Mouse (Mus musculus) heart, embryonic 14.5 days (tissue): Measurements from ENCODE around the gene Macrod2. TPM values are rescaled to one million over a fixed set of nuclear protein-coding genes. Genes with fewer than 3 reads are reported as not detected.

Experiments used
- ATAC-seq: fragments of 200-750 bp; cut with Nextera tagmentation; 2 replicates; pipeline ENCODE4 v1.8.0; 2017; ENCODE audit warnings: low read depth, moderate TSS enrichment; ENCODE audit not compliant: insufficient number of reproducible peaks, insufficient read depth, low FRiP score
- H3K27ac ChIP-seq, 2 experiments: fragments of 200-500 bp in 1 of 2; fragments of 300-500 bp in 1 of 2; sonication (generic) in 1 of 2; replicated peaks in 1 of 2; 2 replicates each; pipeline ENCODE4 v1.5.1; 2012 to 2014; ENCODE audit warnings: low read depth in 2 of 2, low read length in 2 of 2, control low read depth in 1 of 2, mild to moderate bottlenecking in 1 of 2, mixed read lengths in 1 of 2; ENCODE audit not compliant: control insufficient read depth in 1 of 2, insufficient read depth in 1 of 2
- H3K27me3 ChIP-seq: fragments of 300-500 bp; sonication (generic); 2 replicates; pipeline ENCODE4 v1.6.1; 2014; ENCODE audit warnings: mild to moderate bottlenecking, low read length, control low read depth; ENCODE audit not compliant: control insufficient read depth, insufficient read depth
- H3K36me3 ChIP-seq: fragments of 300-500 bp; sonication (generic); 2 replicates; pipeline ENCODE4 v1.6.1; 2014; ENCODE audit warnings: mild to moderate bottlenecking, control low read depth, low read length, mixed read lengths; ENCODE audit not compliant: control insufficient read depth, insufficient read depth
- H3K4me1 ChIP-seq, 2 experiments: fragments of 200-500 bp in 1 of 2; fragments of 300-500 bp in 1 of 2; sonication (generic) in 1 of 2; 2 replicates each; pipeline ENCODE4 v1.6.1; 2012 to 2014; ENCODE audit warnings: low read length in 2 of 2, control low read depth in 1 of 2, mixed read lengths in 1 of 2; ENCODE audit not compliant: control insufficient read depth in 2 of 2, insufficient read depth in 2 of 2
- H3K4me2 ChIP-seq: fragments of 300-500 bp; sonication (generic); 2 replicates; pipeline ENCODE4 v1.6.1; 2014; ENCODE audit warnings: mild to moderate bottlenecking, low read length
- H3K4me3 ChIP-seq, 2 experiments: fragments of 200-500 bp in 1 of 2; fragments of 300-500 bp in 1 of 2; sonication (generic) in 1 of 2; 2 replicates each; pipeline ENCODE4 v1.5.1; 2012 to 2014; ENCODE audit warnings: low read length in 2 of 2, mild to moderate bottlenecking in 2 of 2, control low read depth in 1 of 2, low read depth in 1 of 2, moderate library complexity in 1 of 2; ENCODE audit not compliant: control insufficient read depth in 1 of 2, insufficient read depth in 1 of 2
- H3K9ac ChIP-seq: fragments of 300-500 bp; sonication (generic); 2 replicates; pipeline ENCODE4 v1.6.1; 2014; ENCODE audit warnings: mild to moderate bottlenecking, low read length
- H3K9me3 ChIP-seq: fragments of 300-500 bp; sonication (generic); 2 replicates; pipeline ENCODE4 v1.6.1; 2016; ENCODE audit warnings: low read length, control low read depth; ENCODE audit not compliant: control insufficient read depth
- WGBS: fragments of 180-500 bp; shearing (Covaris S2); extraction: QIAGEN DNeasy Blood & Tissue Kit; methylation state at CpG from one replicate; pipeline ENCODE4 v1.1.7; 2014; 5-methylcytosine and 5-hydroxymethylcytosine counted together
- polyA plus RNA-seq: library from polyadenylated mRNA; unstranded; fragments of >200 nt; fragmentation: Nextera tagmentation; extraction: Ambion mirVana; gene quantifications from 2 replicates; pipeline ENCODE4 v1.2.1, GENCODE M21; 2014

Gene Macrod2
- polyA plus RNA-seq, 1 experiment from 2014 or later, result 21.3 TPM

DNA sequence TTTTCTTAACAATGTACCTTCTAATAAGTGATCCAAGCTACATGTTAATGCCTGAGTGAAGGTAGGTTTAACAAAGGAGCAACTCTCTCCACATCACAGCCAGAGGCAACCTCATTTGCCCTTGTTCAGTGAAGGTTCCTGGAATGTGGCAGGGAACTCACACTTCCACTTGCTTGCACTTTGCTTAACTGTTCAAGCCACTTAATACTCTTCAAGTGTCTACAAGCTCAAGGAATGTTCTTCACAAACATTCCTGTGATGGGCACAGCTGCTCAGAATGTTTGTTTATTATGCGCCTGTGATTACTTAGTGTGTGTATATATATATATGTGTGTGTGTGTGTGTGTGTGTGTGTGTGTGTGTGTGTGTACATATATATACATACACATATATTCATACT lies 1721.5 kb downstream of the Macrod2 start:
- no peaks in the 10 kb centered on the region for H3K4me1 ChIP-seq
- H3K9me3 ChIP-seq, result no peaks in the 10 kb centered on the region
- no peak overlapping the region for H3K4me2 ChIP-seq
- ATAC-seq, result no peak
- no peak overlapping the region for H3K9ac ChIP-seq
- no peak overlapping the region for H3K4me3 ChIP-seq
- H3K36me3 ChIP-seq, result no peaks in the 10 kb centered on the region
- 56% methylated on average over 1 of the region's 1 CpGs for WGBS
- H3K27ac ChIP-seq, result no peak overlapping the region
- peaks cover 35% of the 10 kb centered on the region for H3K27me3 ChIP-seq

DNA sequence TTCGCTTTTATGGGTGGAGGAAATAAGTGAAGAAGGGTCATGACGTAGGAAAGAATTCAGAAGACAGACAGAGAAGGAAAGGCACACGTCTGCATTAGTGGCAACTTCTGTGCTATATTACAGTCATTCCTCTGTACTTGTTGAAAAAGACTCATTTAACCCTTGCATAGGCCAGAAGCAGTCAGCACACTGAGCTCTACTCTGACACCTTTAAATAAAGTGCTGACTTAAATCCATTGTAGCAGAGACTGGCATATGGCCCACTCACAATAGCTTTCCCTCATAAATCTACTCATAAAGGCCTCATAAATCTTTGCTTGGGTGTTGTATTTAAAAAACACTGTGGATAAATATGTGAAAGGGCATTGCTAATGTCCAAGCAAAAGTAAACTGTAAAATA lies 1733.0 kb downstream of the Macrod2 start:
- no peak overlapping the region for H3K4me2 ChIP-seq
- ATAC-seq, result no peak
- H3K4me3 ChIP-seq, result no peak overlapping the region
- no peak overlapping the region for H3K9ac ChIP-seq
- no peaks in the 10 kb centered on the region for H3K4me1 ChIP-seq
- no peaks in the 10 kb centered on the region for H3K9me3 ChIP-seq
- 69% methylated on average over 3 of the region's 3 CpGs for WGBS
- no peak overlapping the region for H3K27ac ChIP-seq
- no peaks in the 10 kb centered on the region for H3K36me3 ChIP-seq
- peaks cover 7% of the 10 kb centered on the region; the same call in 1 of the 2 replicates for H3K27me3 ChIP-seq

DNA sequence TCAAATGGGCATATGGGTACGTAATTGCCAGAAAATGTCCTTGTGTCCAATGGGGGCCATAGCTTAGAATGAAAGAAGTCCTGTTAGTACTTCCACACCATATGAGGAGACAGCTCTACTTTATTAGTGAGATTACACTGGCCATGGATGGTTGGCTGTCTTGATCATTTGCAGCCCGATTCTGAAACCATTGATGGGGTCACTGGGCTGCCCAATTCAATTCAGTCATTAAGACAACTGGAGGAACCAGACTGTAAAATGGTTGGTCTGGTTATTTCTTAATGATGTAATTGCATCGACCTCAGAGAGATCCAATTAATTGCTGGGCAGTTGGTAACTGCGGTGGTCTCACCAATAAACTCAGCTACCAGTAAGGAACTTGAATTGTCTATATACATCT lies 1734.1 kb downstream of the Macrod2 start:
- ATAC-seq, result no peak
- no peak overlapping the region for H3K4me2 ChIP-seq
- no peaks in the 10 kb centered on the region for H3K36me3 ChIP-seq
- no peak overlapping the region for H3K4me3 ChIP-seq
- H3K9ac ChIP-seq, result no peak overlapping the region
- 85% methylated on average over 4 of the region's 4 CpGs for WGBS
- H3K9me3 ChIP-seq, result no peaks in the 10 kb centered on the region
- peaks cover 11% of the 10 kb centered on the region; the same call in 1 of the 2 replicates for H3K27me3 ChIP-seq
- no peaks in the 10 kb centered on the region for H3K4me1 ChIP-seq
- no peak overlapping the region for H3K27ac ChIP-seq

DNA sequence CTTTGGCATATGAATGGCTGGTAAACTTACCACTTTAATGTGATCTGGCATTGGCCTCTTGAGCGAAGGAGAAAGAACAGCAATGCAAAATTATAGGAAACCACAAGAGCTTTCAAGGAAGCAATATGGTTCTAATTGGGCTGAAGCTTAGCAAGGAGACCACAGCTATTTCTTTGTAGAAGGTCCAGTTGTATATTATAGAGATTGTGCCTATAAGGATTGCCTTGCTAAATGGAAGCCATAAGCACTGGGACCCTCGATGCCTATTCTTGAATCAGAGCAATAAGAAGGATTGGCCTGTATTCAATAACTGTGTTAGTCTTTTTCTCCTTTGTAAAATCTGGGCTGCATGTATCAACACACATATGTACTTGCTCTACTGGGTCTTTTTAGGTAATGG lies 1754.2 kb downstream of the Macrod2 start:
- no peak overlapping the region for H3K9ac ChIP-seq
- H3K4me3 ChIP-seq, result no peak overlapping the region
- no peak overlapping the region for H3K4me2 ChIP-seq
- no peaks in the 10 kb centered on the region for H3K4me1 ChIP-seq
- ATAC-seq, result no peak
- H3K9me3 ChIP-seq, result no peaks in the 10 kb centered on the region
- no peaks in the 10 kb centered on the region for H3K36me3 ChIP-seq
- no peak overlapping the region for H3K27ac ChIP-seq
- 69% methylated on average over 2 of the region's 2 CpGs for WGBS
- H3K27me3 ChIP-seq, result no peaks in the 10 kb centered on the region

DNA sequence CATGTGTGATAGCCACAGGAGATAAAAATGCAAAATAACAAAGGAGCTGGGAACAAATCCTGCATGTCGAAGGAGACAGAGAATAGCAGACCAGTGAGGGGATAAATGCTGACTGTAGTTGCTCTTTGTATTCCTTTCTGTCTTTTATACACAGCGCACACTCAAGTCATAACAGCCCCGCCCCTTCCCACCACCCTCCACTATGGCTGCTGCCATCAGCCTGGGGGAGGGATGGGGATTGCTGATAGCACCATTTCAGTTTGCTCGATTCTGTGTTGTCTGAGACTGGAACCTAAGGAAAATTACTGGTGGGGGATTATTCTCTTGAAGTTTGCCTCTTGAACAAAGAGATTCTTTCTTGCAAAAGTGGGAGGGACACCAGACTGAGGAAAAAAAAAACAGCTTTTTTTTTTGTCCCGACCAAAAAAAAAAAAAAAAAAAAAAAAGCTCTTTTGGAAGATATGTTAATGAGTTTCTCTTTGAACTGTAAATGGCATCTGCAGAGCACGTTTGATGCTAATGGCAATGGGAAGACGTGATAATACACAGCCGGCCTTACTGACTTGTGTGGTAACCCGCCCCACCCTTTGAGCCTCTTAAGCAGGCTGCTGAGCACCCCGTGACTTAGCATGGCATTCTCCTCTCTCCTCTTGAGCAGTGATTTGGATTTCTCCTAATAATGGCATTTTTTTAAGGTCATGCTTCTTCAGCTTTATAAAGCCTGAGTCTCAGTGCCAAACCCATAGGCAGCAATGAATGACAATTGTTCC lies 1768.6 kb downstream of the Macrod2 start:
- ATAC-seq, result no peak
- Histone ChIP-seq H3K27ac (no peak overlapping the region), H3K4me1 (no peaks in the 10 kb centered on the region), H3K36me3 (no peaks in the 10 kb centered on the region), H3K9me3 (no peaks in the 10 kb centered on the region), H3K9ac (no peak overlapping the region), H3K4me2 (peak overlapping the region; percentile 23), H3K27me3 (no peaks in the 10 kb centered on the region), H3K4me3 (no peak overlapping the region)
- WGBS, result 36% methylated on average over 10 of the region's 10 CpGs

DNA sequence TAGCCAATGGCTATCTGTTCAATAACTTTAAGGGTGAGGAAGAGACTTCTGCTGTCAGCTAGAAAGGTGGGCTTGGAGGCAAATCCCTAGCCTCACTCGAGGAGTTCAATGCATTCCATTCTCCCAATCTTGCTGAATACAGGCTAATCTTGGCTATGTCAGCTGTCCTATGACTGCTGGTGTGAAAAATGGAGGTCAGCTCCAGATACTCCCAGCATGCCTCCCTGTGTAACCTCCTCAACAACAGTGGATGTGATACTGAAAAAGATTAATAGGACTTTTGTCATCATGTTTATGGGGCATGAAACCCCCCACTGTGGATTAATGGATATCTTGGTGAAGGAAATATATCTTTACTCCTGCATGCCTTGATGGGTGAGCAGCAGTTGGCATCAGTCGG lies 1774.5 kb downstream of the Macrod2 start:
- no peak overlapping the region for H3K27ac ChIP-seq
- H3K4me1 ChIP-seq, result no peaks in the 10 kb centered on the region
- no peak overlapping the region for H3K4me3 ChIP-seq
- 64% methylated on average over 2 of the region's 2 CpGs for WGBS
- H3K4me2 ChIP-seq, result no peak overlapping the region
- H3K36me3 ChIP-seq, result no peaks in the 10 kb centered on the region
- H3K9me3 ChIP-seq, result no peaks in the 10 kb centered on the region
- no peaks in the 10 kb centered on the region for H3K27me3 ChIP-seq
- H3K9ac ChIP-seq, result no peak overlapping the region
- no peak for ATAC-seq

DNA sequence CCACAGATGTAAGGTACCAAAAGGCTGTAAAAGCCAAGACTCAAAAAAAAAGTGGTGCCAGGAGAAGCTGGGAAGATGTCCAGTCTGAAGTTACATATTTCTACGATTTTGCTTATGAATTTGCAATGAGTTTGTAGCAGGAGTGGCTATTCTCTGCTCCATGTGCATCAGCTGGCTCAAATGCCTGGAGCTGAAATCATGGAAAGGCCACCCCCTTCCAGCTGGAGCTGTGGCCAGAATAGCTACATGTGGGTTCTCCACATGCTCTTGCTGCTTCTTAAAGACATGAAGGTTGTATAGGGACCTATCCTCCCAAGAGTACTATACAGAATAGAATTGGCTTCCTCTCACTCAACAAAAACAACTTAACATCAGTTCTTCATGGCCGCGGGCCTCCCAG lies 1777.6 kb downstream of the Macrod2 start:
- Histone ChIP-seq H3K27me3 (no peaks in the 10 kb centered on the region), H3K4me2 (no peak overlapping the region), H3K9ac (no peak overlapping the region), H3K4me1 (no peaks in the 10 kb centered on the region), H3K27ac (no peak overlapping the region), H3K4me3 (no peak overlapping the region), H3K36me3 (no peaks in the 10 kb centered on the region), H3K9me3 (no peaks in the 10 kb centered on the region)
- WGBS, result 78% methylated on average over 3 of the region's 3 CpGs
- no peak for ATAC-seq

GRCm38 (mm10) chr2:142174039-142174438 lies 1778.9 kb downstream of the Macrod2 start:
- Histone ChIP-seq H3K9me3 (no peaks in the 10 kb centered on the region), H3K4me1 (no peaks in the 10 kb centered on the region), H3K27ac (no peak overlapping the region), H3K9ac (no peak overlapping the region), H3K4me3 (no peak overlapping the region), H3K4me2 (no peak overlapping the region), H3K27me3 (no peaks in the 10 kb centered on the region), H3K36me3 (no peaks in the 10 kb centered on the region)
- 87% methylated on average over 2 of the region's 2 CpGs for WGBS
- ATAC-seq, result no peak
